Mouse (Mus musculus): ENCODE data around the gene Akap2. TPM values are rescaled to one million over a fixed set of nuclear protein-coding genes. Genes with fewer than 3 reads are reported as not detected.
A peak's percentile ranks its signal among the peaks of the same experiment; 100 is the strongest.

Akap2 gene
- polyA plus RNA-seq, 1 experiment, result 19.3 TPM

- Histone ChIP-seq H3K36me3 (ENCODE audit: control insufficient read depth, insufficient read depth) (no peaks in the 10 kb centered on the region), H3ac (ENCODE audit: control insufficient read depth, insufficient read length) (no peak overlapping the region), H3K79me2 (ENCODE audit: control insufficient read depth, insufficient read depth) (no peaks in the 10 kb centered on the region), H3K27me3 (ENCODE audit: control insufficient read depth, insufficient read depth, insufficient read length) (no peaks in the 10 kb centered on the region), H3K4me3 (no peak overlapping the region), H3K4me2 (ENCODE audit: low read depth) (no peak overlapping the region)
- TF ChIP-seq POLR2AphosphoS2 (IDR thresholded peaks at IDR 0.05; ENCODE audit: insufficient read length, low read depth) (no peak), SRF (IDR thresholded peaks at IDR 0.05; ENCODE audit: control insufficient read depth, insufficient read length, low read depth) (no peak), USF1 (IDR thresholded peaks at IDR 0.05; ENCODE audit: low read depth) (no peak), MYOG (IDR thresholded peaks at IDR 0.05; ENCODE audit: control insufficient read depth in 1 of 3, insufficient read depth in 1 of 3, insufficient read length in 2 of 3, low read depth in 2 of 3) (no peak), REST (IDR thresholded peaks at IDR 0.05; ENCODE audit: insufficient read depth, insufficient read length) (no peak), CEBPB (IDR thresholded peaks at IDR 0.05; ENCODE audit: insufficient read depth, poor library complexity, severe bottlenecking) (no peak), POLR2A (IDR thresholded peaks at IDR 0.05; ENCODE audit: insufficient read length, low read depth) (no peak), TCF3 (IDR thresholded peaks at IDR 0.05; ENCODE audit: insufficient read length, low read depth) (no peak)
These were observed 185.2 kb downstream of the Akap2 start for GRCm38 (mm10) chr4:57902619-57903018.

DNA sequence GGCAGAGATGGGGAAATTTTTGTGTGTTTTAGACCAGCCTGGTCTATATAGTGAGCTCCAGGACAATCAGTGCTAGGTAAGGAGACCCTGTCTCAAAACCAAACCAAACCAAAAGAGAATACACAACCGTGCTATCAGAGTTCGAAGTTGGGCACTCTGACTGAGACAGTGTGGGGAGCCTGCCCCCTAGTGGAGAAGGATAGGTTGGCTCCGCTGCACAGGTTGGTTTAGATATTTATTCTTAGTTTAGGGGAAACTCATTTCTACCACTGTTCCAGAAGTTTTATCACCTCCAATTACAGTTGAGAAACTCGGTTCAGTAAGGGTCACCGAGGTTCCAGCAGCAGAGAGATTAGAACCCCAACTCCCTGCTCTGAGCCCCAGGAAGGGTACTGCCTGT, 186.8 kb downstream of the Akap2 start:
- no peak overlapping the region for H3K4me2 ChIP-seq (ENCODE audit: low read depth)
- no peak overlapping the region for H3ac ChIP-seq (ENCODE audit: control insufficient read depth, insufficient read length)
- H3K4me3 ChIP-seq, result no peak overlapping the region
- H3K79me2 ChIP-seq (ENCODE audit: control insufficient read depth, insufficient read depth), result no peaks in the 10 kb centered on the region
- no peaks in the 10 kb centered on the region for H3K27me3 ChIP-seq (ENCODE audit: control insufficient read depth, insufficient read depth, insufficient read length)
- H3K36me3 ChIP-seq (ENCODE audit: control insufficient read depth, insufficient read depth), result no peaks in the 10 kb centered on the region
- no peak for TF ChIP-seq POLR2A (IDR thresholded peaks at IDR 0.05; ENCODE audit: insufficient read length, low read depth)
- no peak for TF ChIP-seq CEBPB (IDR thresholded peaks at IDR 0.05; ENCODE audit: insufficient read depth, poor library complexity, severe bottlenecking)

DNA sequence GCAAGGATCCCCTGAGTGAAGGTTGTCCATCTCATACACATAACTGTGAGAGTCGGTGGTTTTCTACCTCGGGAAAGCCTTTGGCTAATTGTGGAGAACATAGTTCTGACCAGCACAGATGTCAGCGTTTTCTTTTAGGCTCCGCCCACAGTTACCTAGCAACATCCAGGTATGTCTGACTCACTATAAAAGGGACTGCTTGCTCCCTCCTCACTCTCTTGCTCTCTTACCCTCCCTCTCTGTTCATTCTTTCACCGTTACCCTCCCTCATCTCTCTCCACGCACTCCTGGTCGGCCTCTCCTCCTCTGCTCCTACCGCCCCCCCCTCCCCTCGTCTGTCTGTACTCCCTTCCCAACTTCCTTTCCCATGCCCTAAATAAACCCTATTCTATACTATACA, 187.2 kb downstream of the Akap2 start:
- no peaks in the 10 kb centered on the region for H3K79me2 ChIP-seq (ENCODE audit: control insufficient read depth, insufficient read depth)
- no peak overlapping the region for H3ac ChIP-seq (ENCODE audit: control insufficient read depth, insufficient read length)
- TF ChIP-seq POLR2A (IDR thresholded peaks at IDR 0.05; ENCODE audit: insufficient read length, low read depth), result no peak
- no peak for TF ChIP-seq MYOD1 (IDR thresholded peaks at IDR 0.05; ENCODE audit: control insufficient read depth in 1 of 3, insufficient read length in 2 of 3, low read depth in 2 of 3)
- no peak for TF ChIP-seq USF1 (IDR thresholded peaks at IDR 0.05; ENCODE audit: low read depth)
- TF ChIP-seq TCF3 (IDR thresholded peaks at IDR 0.05; ENCODE audit: insufficient read length, low read depth), result no peak
- no peak for TF ChIP-seq MYOG (IDR thresholded peaks at IDR 0.05; ENCODE audit: control insufficient read depth in 1 of 3, insufficient read depth in 1 of 3, insufficient read length in 2 of 3, low read depth in 2 of 3)
- no peak for TF ChIP-seq CEBPB (IDR thresholded peaks at IDR 0.05; ENCODE audit: insufficient read depth, poor library complexity, severe bottlenecking)
- TF ChIP-seq REST (IDR thresholded peaks at IDR 0.05; ENCODE audit: insufficient read depth, insufficient read length), result no peak
- no peak for TF ChIP-seq MAX (IDR thresholded peaks at IDR 0.05; ENCODE audit: low read depth)
- TF ChIP-seq E2F4 (IDR thresholded peaks at IDR 0.05; ENCODE audit: insufficient read depth), result no peak
- no peak for TF ChIP-seq SRF (IDR thresholded peaks at IDR 0.05; ENCODE audit: control insufficient read depth, insufficient read length, low read depth)
- no peak for TF ChIP-seq TCF12 (IDR thresholded peaks at IDR 0.05; ENCODE audit: insufficient read depth, poor library complexity, severe bottlenecking)
- TF ChIP-seq POLR2AphosphoS2 (IDR thresholded peaks at IDR 0.05; ENCODE audit: insufficient read length, low read depth), result no peak
- no peaks in the 10 kb centered on the region for H3K27me3 ChIP-seq (ENCODE audit: control insufficient read depth, insufficient read depth, insufficient read length)
- no peaks in the 10 kb centered on the region for H3K36me3 ChIP-seq (ENCODE audit: control insufficient read depth, insufficient read depth)
- no peak overlapping the region for H3K4me2 ChIP-seq (ENCODE audit: low read depth)
- no peak overlapping the region for H3K4me3 ChIP-seq

DNA sequence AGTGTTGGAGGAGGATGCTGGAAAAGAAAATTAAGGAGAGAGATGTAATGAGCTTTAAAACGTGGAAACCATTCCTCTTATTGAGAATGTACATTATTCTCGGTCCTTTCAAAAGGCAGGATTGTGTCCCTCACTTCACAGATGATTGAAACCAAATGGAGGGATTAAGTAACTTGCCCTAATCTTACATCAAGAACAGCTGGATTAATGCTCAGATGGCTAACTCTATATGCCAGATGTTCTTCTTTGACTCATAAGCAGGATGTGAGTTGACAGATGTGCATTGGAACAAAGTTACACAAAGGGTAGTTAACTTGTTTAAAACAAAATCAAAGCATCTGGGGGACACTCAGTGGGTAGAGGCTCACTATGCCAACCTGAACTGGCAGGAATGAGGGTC, 189.3 kb downstream of the Akap2 start:
- H3K4me3 ChIP-seq, result no peak overlapping the region
- TF ChIP-seq POLR2AphosphoS2 (IDR thresholded peaks at IDR 0.05; ENCODE audit: insufficient read length, low read depth), result no peak
- TF ChIP-seq POLR2A (IDR thresholded peaks at IDR 0.05; ENCODE audit: insufficient read length, low read depth), result no peak
- no peak for TF ChIP-seq MYOD1 (IDR thresholded peaks at IDR 0.05; ENCODE audit: control insufficient read depth in 1 of 3, insufficient read length in 2 of 3, low read depth in 2 of 3)
- no peak for TF ChIP-seq MYOG (IDR thresholded peaks at IDR 0.05; ENCODE audit: control insufficient read depth in 1 of 3, insufficient read depth in 1 of 3, insufficient read length in 2 of 3, low read depth in 2 of 3)
- no peak for TF ChIP-seq TCF3 (IDR thresholded peaks at IDR 0.05; ENCODE audit: insufficient read length, low read depth)
- TF ChIP-seq SRF (IDR thresholded peaks at IDR 0.05; ENCODE audit: control insufficient read depth, insufficient read length, low read depth), result no peak
- TF ChIP-seq CEBPB (IDR thresholded peaks at IDR 0.05; ENCODE audit: insufficient read depth, poor library complexity, severe bottlenecking), result no peak
- no peak for TF ChIP-seq MAX (IDR thresholded peaks at IDR 0.05; ENCODE audit: low read depth)
- no peak for TF ChIP-seq TCF12 (IDR thresholded peaks at IDR 0.05; ENCODE audit: insufficient read depth, poor library complexity, severe bottlenecking)
- no peak for TF ChIP-seq E2F4 (IDR thresholded peaks at IDR 0.05; ENCODE audit: insufficient read depth)
- no peak for TF ChIP-seq USF1 (IDR thresholded peaks at IDR 0.05; ENCODE audit: low read depth)
- TF ChIP-seq REST (IDR thresholded peaks at IDR 0.05; ENCODE audit: insufficient read depth, insufficient read length), result no peak
- H3ac ChIP-seq (ENCODE audit: control insufficient read depth, insufficient read length), result no peak overlapping the region
- no peaks in the 10 kb centered on the region for H3K27me3 ChIP-seq (ENCODE audit: control insufficient read depth, insufficient read depth, insufficient read length)
- H3K79me2 ChIP-seq (ENCODE audit: control insufficient read depth, insufficient read depth), result no peaks in the 10 kb centered on the region
- H3K4me2 ChIP-seq (ENCODE audit: low read depth), result no peak overlapping the region
- H3K36me3 ChIP-seq (ENCODE audit: control insufficient read depth, insufficient read depth), result no peaks in the 10 kb centered on the region

DNA sequence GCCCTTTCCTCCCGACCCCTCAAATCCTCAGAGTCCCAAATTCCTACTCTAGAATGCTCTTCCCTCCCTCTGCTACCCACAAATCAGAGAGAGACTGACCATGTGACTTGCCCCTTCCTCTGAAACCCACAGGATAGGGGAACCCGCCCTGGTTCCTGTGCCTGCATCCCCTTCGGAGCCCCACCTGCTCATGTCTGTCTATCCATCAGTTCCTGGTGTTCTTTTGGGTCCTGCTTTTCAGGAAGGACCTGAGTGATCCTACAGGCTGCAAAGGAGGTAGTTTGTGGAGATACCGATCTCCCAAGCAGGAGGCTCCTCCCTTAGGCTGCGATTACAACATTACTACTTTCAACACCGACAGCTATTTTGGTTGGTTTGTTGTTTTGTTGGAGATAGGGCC, 191.4 kb downstream of the Akap2 start:
- no peak overlapping the region for H3K4me2 ChIP-seq (ENCODE audit: low read depth)
- no peaks in the 10 kb centered on the region for H3K79me2 ChIP-seq (ENCODE audit: control insufficient read depth, insufficient read depth)
- H3K27me3 ChIP-seq (ENCODE audit: control insufficient read depth, insufficient read depth, insufficient read length), result no peaks in the 10 kb centered on the region
- no peak overlapping the region for H3K4me3 ChIP-seq
- TF ChIP-seq POLR2AphosphoS2 (IDR thresholded peaks at IDR 0.05; ENCODE audit: insufficient read length, low read depth) (no peak), USF1 (IDR thresholded peaks at IDR 0.05; ENCODE audit: low read depth) (no peak), TCF3 (IDR thresholded peaks at IDR 0.05; ENCODE audit: insufficient read length, low read depth) (no peak), REST (IDR thresholded peaks at IDR 0.05; ENCODE audit: insufficient read depth, insufficient read length) (no peak), MYOD1 (IDR thresholded peaks at IDR 0.05; ENCODE audit: control insufficient read depth in 1 of 3, insufficient read length in 2 of 3, low read depth in 2 of 3) (peak in 1 of 3 experiments; percentile 13)
- no peak overlapping the region for H3ac ChIP-seq (ENCODE audit: control insufficient read depth, insufficient read length)
- H3K36me3 ChIP-seq (ENCODE audit: control insufficient read depth, insufficient read depth), result no peaks in the 10 kb centered on the region
